Mouse (Mus musculus): ENCODE data around the gene Tpst1. TPM values are rescaled to one million over a fixed set of nuclear protein-coding genes. Genes with fewer than 3 reads are reported as not detected.

The Tpst1 gene
- polyA plus RNA-seq, 1 experiment from 2014 or later, result 57.1 TPM

DNA sequence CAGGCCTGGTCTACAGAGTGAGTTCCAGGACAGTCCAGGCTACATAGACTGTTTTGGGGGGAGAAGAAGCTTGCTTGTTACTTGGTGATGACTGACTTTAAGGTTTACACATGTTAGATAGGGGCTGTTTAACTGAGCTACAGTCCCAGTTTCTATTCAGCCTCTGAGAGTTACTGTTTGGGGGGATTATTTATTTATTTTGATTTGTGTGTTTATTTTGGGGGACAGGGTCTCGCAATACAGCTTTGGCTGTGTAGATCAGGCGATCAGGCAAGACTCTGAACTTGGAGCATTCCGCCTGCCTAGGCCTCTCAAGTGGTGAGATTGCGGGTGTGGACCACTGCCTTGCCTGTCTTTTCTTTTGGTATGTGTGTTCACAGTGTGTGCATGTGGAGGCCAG lies 99.9 kb downstream of the Tpst1 start:
- ATAC-seq (no peak), DNase-seq (ENCODE audit: low spot score) (no peak)
- WGBS, result 92% methylated on average over 4 of the region's 4 CpGs
- no peak overlapping the region for H3K9ac ChIP-seq (ENCODE audit: low read length)
- peaks cover 15% of the 10 kb centered on the region for H3K4me1 ChIP-seq (ENCODE audit: control insufficient read depth, insufficient read depth, low read length)
- no peaks in the 10 kb centered on the region for H3K27me3 ChIP-seq (replicated peaks; ENCODE audit: control insufficient read depth, insufficient read depth, low read length)
- no peak overlapping the region for H3K4me3 ChIP-seq (ENCODE audit: low read depth, low read length)
- no peaks in the 10 kb centered on the region for H3K36me3 ChIP-seq (ENCODE audit: control insufficient read depth, insufficient read depth, low read length)
- H3K4me2 ChIP-seq (ENCODE audit: low read length), result peak overlapping the region; percentile 78
- no peaks in the 10 kb centered on the region for H3K9me3 ChIP-seq (replicated peaks; ENCODE audit: control insufficient read depth, low read length)
- H3K27ac ChIP-seq (ENCODE audit: low read depth, low read length), result no peak overlapping the region

DNA sequence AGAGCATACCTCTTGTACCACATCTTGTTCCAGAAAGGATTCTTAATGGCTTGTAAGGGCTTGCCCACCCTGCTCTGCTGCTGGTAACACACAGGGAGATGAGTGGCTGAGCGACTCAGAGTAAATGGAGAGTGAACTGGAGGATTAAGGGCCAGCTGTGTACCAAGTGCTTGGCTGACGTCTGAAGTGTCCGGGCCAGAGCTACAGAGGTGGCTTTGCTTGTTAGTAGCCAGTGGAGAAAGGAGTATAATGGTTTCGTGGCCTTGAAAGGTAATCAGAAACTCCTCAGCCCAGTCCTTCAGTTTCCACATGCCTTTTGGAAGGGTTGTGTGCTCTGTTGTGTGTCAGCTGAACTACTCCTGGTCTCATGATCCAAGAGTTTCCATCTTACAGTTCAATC lies 104.7 kb downstream of the Tpst1 start:
- Histone ChIP-seq H3K27me3 (replicated peaks; ENCODE audit: control insufficient read depth, insufficient read depth, low read length) (no peaks in the 10 kb centered on the region), H3K27ac (ENCODE audit: low read depth, low read length) (no peak overlapping the region), H3K36me3 (ENCODE audit: control insufficient read depth, insufficient read depth, low read length) (no peaks in the 10 kb centered on the region), H3K4me2 (ENCODE audit: low read length) (no peak overlapping the region), H3K9ac (ENCODE audit: low read length) (no peak overlapping the region), H3K4me1 (ENCODE audit: control insufficient read depth, insufficient read depth, low read length) (peaks cover 4% of the 10 kb centered on the region), H3K9me3 (replicated peaks; ENCODE audit: control insufficient read depth, low read length) (no peaks in the 10 kb centered on the region), H3K4me3 (ENCODE audit: low read depth, low read length) (no peak overlapping the region)
- DNase-seq (ENCODE audit: low spot score) (no peak), ATAC-seq (no peak)
- 52% methylated on average over 4 of the region's 4 CpGs for WGBS

DNA sequence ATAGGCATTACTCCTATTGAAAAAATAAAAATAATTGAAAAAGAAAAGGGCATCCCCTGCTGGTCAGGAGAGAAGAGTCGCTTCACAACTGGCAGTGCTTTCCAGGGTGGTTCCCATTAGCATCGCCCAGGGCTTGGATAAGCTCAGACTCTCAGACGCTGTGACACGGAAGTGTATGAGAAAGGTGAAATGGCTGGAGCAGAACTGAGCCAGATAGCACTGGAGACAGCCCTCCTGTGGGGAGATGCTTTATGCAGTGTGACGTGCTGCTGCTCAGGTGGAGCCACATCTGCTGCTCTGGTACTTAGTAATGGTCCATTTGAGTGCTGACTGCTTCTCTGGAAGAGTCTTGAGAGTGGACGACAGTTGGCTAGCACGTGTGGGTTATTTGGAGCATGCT lies 107.2 kb downstream of the Tpst1 start:
- H3K36me3 ChIP-seq (ENCODE audit: control insufficient read depth, insufficient read depth, low read length), result no peaks in the 10 kb centered on the region
- DNase-seq (ENCODE audit: low spot score) (no peak), ATAC-seq (no peak)
- no peak overlapping the region for H3K27ac ChIP-seq (ENCODE audit: low read depth, low read length)
- H3K4me3 ChIP-seq (ENCODE audit: low read depth, low read length), result no peak overlapping the region
- H3K9me3 ChIP-seq (replicated peaks; ENCODE audit: control insufficient read depth, low read length), result no peaks in the 10 kb centered on the region
- H3K27me3 ChIP-seq (replicated peaks; ENCODE audit: control insufficient read depth, insufficient read depth, low read length), result no peaks in the 10 kb centered on the region
- no peak overlapping the region for H3K4me2 ChIP-seq (ENCODE audit: low read length)
- 64% methylated on average over 7 of the region's 7 CpGs for WGBS
- no peaks in the 10 kb centered on the region for H3K4me1 ChIP-seq (ENCODE audit: control insufficient read depth, insufficient read depth, low read length)
- H3K9ac ChIP-seq (ENCODE audit: low read length), result no peak overlapping the region

DNA sequence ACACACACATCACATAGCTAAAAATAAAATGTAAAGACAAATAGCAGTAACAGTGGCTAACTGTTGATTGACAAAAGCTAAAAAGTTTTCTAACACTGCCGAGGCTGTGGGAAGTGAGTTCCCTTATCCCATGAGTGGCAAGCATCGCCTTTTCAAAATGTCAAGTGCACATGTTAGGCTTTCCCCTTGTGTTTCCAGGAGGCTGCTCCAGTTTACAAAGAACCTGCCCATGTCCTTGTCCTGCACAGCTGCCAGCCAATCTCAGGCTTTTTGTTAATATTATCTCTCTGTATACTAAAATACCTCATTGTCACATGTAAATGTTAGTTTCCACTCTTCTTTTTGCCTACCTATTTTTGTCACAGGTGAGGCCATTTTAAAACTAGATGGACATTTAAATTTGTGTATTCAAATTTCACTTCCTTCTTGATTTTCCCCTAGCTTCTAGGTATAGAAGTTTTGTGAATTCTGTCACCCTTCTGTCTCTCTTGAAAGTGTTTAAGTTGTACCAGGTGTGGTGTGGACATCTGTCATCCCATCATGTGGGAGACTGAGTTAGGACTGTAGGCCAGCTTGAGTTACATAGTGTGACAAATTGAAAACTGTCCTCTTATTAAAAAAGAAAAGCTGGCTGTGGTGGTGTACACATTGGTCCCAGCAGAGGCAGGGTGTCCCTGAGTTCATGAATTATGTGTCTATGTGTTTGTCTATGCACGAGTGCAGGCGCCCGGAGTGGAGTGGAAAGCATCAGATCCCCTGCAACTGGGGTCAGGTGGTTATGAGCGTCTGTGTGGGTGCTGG lies 108.8 kb downstream of the Tpst1 start:
- WGBS, result 94% methylated on average over 6 of the region's 6 CpGs
- DNase-seq (ENCODE audit: low spot score), result no peak
- no peaks in the 10 kb centered on the region for H3K9me3 ChIP-seq (replicated peaks; ENCODE audit: control insufficient read depth, low read length)

DNA sequence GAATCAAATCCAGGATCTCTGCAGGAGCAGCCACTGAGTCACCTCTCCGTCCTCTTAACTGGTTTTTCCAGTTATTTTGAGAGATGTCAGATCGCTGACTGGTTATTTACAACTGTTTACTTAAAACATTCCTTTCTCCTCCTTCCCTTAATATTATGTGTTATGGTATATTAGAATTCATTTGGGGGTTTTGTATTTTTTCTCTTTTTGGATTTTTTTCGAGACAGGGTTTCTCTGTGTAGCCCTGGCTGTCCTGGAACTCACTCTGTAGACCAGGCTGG lies 109.4 kb downstream of the Tpst1 start:
- no peaks in the 10 kb centered on the region for H3K36me3 ChIP-seq (ENCODE audit: control insufficient read depth, insufficient read depth, low read length)
- no peak for ATAC-seq
- no peaks in the 10 kb centered on the region for H3K4me1 ChIP-seq (ENCODE audit: control insufficient read depth, insufficient read depth, low read length)
- H3K9ac ChIP-seq (ENCODE audit: low read length), result no peak overlapping the region
- no peaks in the 10 kb centered on the region for H3K9me3 ChIP-seq (replicated peaks; ENCODE audit: control insufficient read depth, low read length)
- WGBS, result 88% methylated on average over 3 of the region's 3 CpGs
- H3K4me2 ChIP-seq (ENCODE audit: low read length), result no peak overlapping the region
- H3K27ac ChIP-seq (ENCODE audit: low read depth, low read length), result no peak overlapping the region
- no peaks in the 10 kb centered on the region for H3K27me3 ChIP-seq (replicated peaks; ENCODE audit: control insufficient read depth, insufficient read depth, low read length)
- DNase-seq (ENCODE audit: low spot score), result no peak
- no peak overlapping the region for H3K4me3 ChIP-seq (ENCODE audit: low read depth, low read length)

More for the DNA sequence above, 108.8 kb downstream of the Tpst1 start:
- Histone ChIP-seq H3K27ac (ENCODE audit: low read depth, low read length) (no peak overlapping the region), H3K4me3 (ENCODE audit: low read depth, low read length) (no peak overlapping the region), H3K9ac (ENCODE audit: low read length) (no peak overlapping the region), H3K27me3 (replicated peaks; ENCODE audit: control insufficient read depth, insufficient read depth, low read length) (no peaks in the 10 kb centered on the region), H3K4me2 (ENCODE audit: low read length) (no peak overlapping the region), H3K36me3 (ENCODE audit: control insufficient read depth, insufficient read depth, low read length) (no peaks in the 10 kb centered on the region), H3K4me1 (ENCODE audit: control insufficient read depth, insufficient read depth, low read length) (no peaks in the 10 kb centered on the region)
- ATAC-seq, result no peak

DNA sequence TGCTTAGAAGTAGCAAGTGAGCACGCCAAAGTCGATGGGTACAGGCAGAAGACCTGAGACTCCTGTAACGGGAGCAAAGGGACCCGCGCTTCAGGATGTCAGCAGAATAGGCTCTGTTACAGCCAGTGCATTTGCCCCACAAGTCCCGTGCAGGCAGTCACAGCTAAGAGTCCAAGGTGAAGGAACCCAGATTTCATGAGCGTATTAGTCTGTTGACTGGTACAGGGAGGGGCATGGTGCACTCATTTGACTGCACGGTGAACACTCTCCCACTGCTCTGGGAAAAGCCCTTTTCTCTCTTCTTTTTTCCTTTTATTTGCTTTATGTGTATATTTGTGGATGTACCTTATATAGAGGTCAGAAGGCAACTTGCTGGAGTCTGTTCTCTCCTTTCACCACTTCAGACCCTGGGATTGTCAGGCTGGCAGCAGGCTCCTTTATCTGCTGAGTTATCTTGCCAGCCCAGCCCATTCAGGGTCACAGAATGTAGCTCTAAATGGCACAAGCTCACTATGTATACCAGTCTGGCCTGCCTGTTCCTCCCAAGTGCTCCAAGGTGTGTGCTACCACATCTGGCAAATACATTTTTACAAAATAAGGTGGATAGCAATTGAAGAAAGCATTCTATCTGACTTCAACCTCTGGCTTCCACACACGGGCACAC lies 111.2 kb downstream of the Tpst1 start:
- ATAC-seq (no peak), DNase-seq (ENCODE audit: low spot score) (no peak)
- H3K9ac ChIP-seq (ENCODE audit: low read length), result no peak overlapping the region
- no peaks in the 10 kb centered on the region for H3K9me3 ChIP-seq (replicated peaks; ENCODE audit: control insufficient read depth, low read length)
- H3K27me3 ChIP-seq (replicated peaks; ENCODE audit: control insufficient read depth, insufficient read depth, low read length), result no peaks in the 10 kb centered on the region
- H3K4me2 ChIP-seq (ENCODE audit: low read length), result no peak overlapping the region
- 88% methylated on average over 9 of the region's 9 CpGs for WGBS
- no peak overlapping the region for H3K27ac ChIP-seq (ENCODE audit: low read depth, low read length)
- H3K4me3 ChIP-seq (ENCODE audit: low read depth, low read length), result no peak overlapping the region
- H3K36me3 ChIP-seq (ENCODE audit: control insufficient read depth, insufficient read depth, low read length), result peaks cover 3% of the 10 kb centered on the region
- no peaks in the 10 kb centered on the region for H3K4me1 ChIP-seq (ENCODE audit: control insufficient read depth, insufficient read depth, low read length)

DNA sequence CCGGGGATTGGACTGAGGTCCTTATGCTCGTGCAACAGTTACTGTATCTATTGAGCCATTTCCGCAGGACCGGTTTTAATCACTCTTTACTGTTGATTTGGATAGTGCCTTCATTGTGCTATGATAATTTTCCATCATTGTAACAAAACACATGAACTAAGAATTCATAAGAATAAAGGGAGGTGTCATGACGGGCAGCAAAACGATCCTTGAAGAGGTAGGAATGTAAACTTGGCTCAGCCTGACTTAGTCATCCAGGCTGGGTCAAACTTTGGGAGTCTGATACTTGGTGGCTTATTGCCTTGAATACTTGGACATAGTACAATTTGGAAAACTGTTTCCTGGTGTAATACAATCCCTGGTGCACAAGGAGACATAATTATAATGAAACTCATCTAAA lies 112.2 kb downstream of the Tpst1 start:
- ATAC-seq (no peak), DNase-seq (ENCODE audit: low spot score) (no peak)
- Histone ChIP-seq H3K9ac (ENCODE audit: low read length) (no peak overlapping the region), H3K4me1 (ENCODE audit: control insufficient read depth, insufficient read depth, low read length) (no peaks in the 10 kb centered on the region), H3K4me3 (ENCODE audit: low read depth, low read length) (no peak overlapping the region), H3K27me3 (replicated peaks; ENCODE audit: control insufficient read depth, insufficient read depth, low read length) (no peaks in the 10 kb centered on the region), H3K4me2 (ENCODE audit: low read length) (no peak overlapping the region), H3K9me3 (replicated peaks; ENCODE audit: control insufficient read depth, low read length) (no peaks in the 10 kb centered on the region), H3K36me3 (ENCODE audit: control insufficient read depth, insufficient read depth, low read length) (peaks cover 13% of the 10 kb centered on the region), H3K27ac (ENCODE audit: low read depth, low read length) (no peak overlapping the region)
- 89% methylated on average over 6 of the region's 6 CpGs for WGBS

Other genes starting within 250 kb of the Tpst1 start
- gene Sumf2, start 226.3 kb upstream of the Tpst1 start, polyA plus RNA-seq (2014; fragmentation: Nextera tagmentation; extraction: Ambion mirVana), result 22.1 and 25.9 TPM in 2 replicates
- 1,049 and 1,237 TPM in 2 replicates for gene Chchd2, start 185.9 kb upstream of the Tpst1 start, polyA plus RNA-seq (2014; fragmentation: Nextera tagmentation; extraction: Ambion mirVana)
- gene Zbed5, start 177.6 kb upstream of the Tpst1 start, polyA plus RNA-seq (2014; fragmentation: Nextera tagmentation; extraction: Ambion mirVana), result 14.9 and 22.3 TPM in 2 replicates
- 0.09 and 0.11 TPM in 2 replicates for gene Phkg1, start 174.8 kb upstream of the Tpst1 start, polyA plus RNA-seq (2014; fragmentation: Nextera tagmentation; extraction: Ambion mirVana)
- gene Nupr1l, start 164.8 kb upstream of the Tpst1 start, polyA plus RNA-seq (2014; fragmentation: Nextera tagmentation; extraction: Ambion mirVana), result 3.8 and 5.6 TPM in 2 replicates
- 21.1 and 28.5 TPM in 2 replicates for gene Vkorc1l1, start 131.4 kb upstream of the Tpst1 start, polyA plus RNA-seq (2014; fragmentation: Nextera tagmentation; extraction: Ambion mirVana)
- 20.7 and 21.4 TPM in 2 replicates for gene Gusb, start 70.3 kb upstream of the Tpst1 start, polyA plus RNA-seq (2014; fragmentation: Nextera tagmentation; extraction: Ambion mirVana)
- 36.9 and 38.2 TPM in 2 replicates for gene Asl, start 44.1 kb upstream of the Tpst1 start, polyA plus RNA-seq (2014; fragmentation: Nextera tagmentation; extraction: Ambion mirVana)
- 50.7 and 51.2 TPM in 2 replicates for gene Crcp, start 44.0 kb upstream of the Tpst1 start, polyA plus RNA-seq (2014; fragmentation: Nextera tagmentation; extraction: Ambion mirVana)
- 10.9 and 12.4 TPM in 2 replicates for gene Kctd7, start 71.5 kb downstream of the Tpst1 start, polyA plus RNA-seq (2014; fragmentation: Nextera tagmentation; extraction: Ambion mirVana)
- 30.0 and 38.7 TPM in 2 replicates for gene Rabgef1, start 98.5 kb downstream of the Tpst1 start, polyA plus RNA-seq (2014; fragmentation: Nextera tagmentation; extraction: Ambion mirVana)
- 22.5 and 22.7 TPM in 2 replicates for gene Tmem248, start 143.8 kb downstream of the Tpst1 start, polyA plus RNA-seq (2014; fragmentation: Nextera tagmentation; extraction: Ambion mirVana)
- 49.6 and 50.8 TPM in 2 replicates for gene Sbds, start 182.2 kb downstream of the Tpst1 start, polyA plus RNA-seq (2014; fragmentation: Nextera tagmentation; extraction: Ambion mirVana)
- 25.2 and 29.4 TPM in 2 replicates for gene Tyw1, start 182.3 kb downstream of the Tpst1 start, polyA plus RNA-seq (2014; fragmentation: Nextera tagmentation; extraction: Ambion mirVana)

Data from forebrain, embryonic 14.5 days (tissue).